Mouse (Mus musculus) hindbrain, postnatal 0 days (tissue): Measurements from ENCODE around the gene Gabrg1. TPM values are rescaled to one million over a fixed set of nuclear protein-coding genes. Genes with fewer than 3 reads are reported as not detected.

Experiments used
- ATAC-seq: fragments of 200-750 bp; cut with Nextera tagmentation; 2 replicates; pipeline ENCODE4 v1.8.0; 2017; ENCODE audit warnings: mild to moderate bottlenecking, moderate TSS enrichment, moderate library complexity
- DNase-seq: peaks from one replicate; pipeline ENCODE4 v3.0.0-alpha.2; 2015; ENCODE audit warnings: low spot score
- H3K27ac ChIP-seq: fragments of 300-500 bp; sonication (generic); 2 replicates; pipeline ENCODE4 v1.5.1; 2014; ENCODE audit warnings: mild to moderate bottlenecking
- H3K27me3 ChIP-seq: fragments of 300-500 bp; sonication (generic); 2 replicates; pipeline ENCODE4 v1.6.1; 2014; ENCODE audit warnings: low read length, mixed read lengths; ENCODE audit not compliant: insufficient read depth
- H3K36me3 ChIP-seq: fragments of 300-500 bp; sonication (generic); 2 replicates; pipeline ENCODE4 v1.6.1; 2014; ENCODE audit warnings: low read length, mixed read lengths; ENCODE audit not compliant: insufficient read depth
- H3K4me1 ChIP-seq: fragments of 300-500 bp; sonication (generic); 2 replicates; pipeline ENCODE4 v1.6.1; 2014; ENCODE audit warnings: antibody characterized with exemption, low read length, mixed read lengths; ENCODE audit not compliant: insufficient read depth
- H3K4me2 ChIP-seq: fragments of 300-500 bp; sonication (generic); 2 replicates; pipeline ENCODE4 v1.6.1; 2014; ENCODE audit warnings: low read depth, mild to moderate bottlenecking, low read length, moderate library complexity, mixed read lengths
- H3K4me3 ChIP-seq: fragments of 300-500 bp; sonication (generic); 2 replicates; pipeline ENCODE4 v1.5.1; 2014; ENCODE audit warnings: low read length
- H3K9ac ChIP-seq: fragments of 300-500 bp; sonication (generic); replicated peaks from 2 replicates; pipeline ENCODE4 v1.6.1; 2014; ENCODE audit warnings: mild to moderate bottlenecking, low read length, moderate library complexity, mixed read lengths
- H3K9me3 ChIP-seq: fragments of 300-500 bp; sonication (generic); 2 replicates; pipeline ENCODE4 v1.6.1; 2016; ENCODE audit warnings: low read length, mixed read lengths
- CTCF ChIP-seq: IDR thresholded peaks from 2 replicates; pipeline ENCODE4 v1.5.1; 2016; ENCODE audit warnings: antibody characterized with exemption, control low read depth, low read depth
- polyA plus RNA-seq: library from polyadenylated mRNA; unstranded; fragments of >200 nt; fragmentation: Nextera tagmentation; extraction: Ambion mirVana; gene quantifications from 2 replicates; pipeline ENCODE4 v1.2.1, GENCODE M21; 2015
- total RNA-seq: library from RNA; depleted of rRNA; stranded (reverse); fragments of >200 nt; gene quantifications from 2 replicates; pipeline ENCODE4 v1.2.3, GENCODE M21; 2014

The Gabrg1 gene
- total and polyA plus RNA-seq, 2 experiments from 2014 or later, result 29.9 to 30.9 TPM

DNA sequence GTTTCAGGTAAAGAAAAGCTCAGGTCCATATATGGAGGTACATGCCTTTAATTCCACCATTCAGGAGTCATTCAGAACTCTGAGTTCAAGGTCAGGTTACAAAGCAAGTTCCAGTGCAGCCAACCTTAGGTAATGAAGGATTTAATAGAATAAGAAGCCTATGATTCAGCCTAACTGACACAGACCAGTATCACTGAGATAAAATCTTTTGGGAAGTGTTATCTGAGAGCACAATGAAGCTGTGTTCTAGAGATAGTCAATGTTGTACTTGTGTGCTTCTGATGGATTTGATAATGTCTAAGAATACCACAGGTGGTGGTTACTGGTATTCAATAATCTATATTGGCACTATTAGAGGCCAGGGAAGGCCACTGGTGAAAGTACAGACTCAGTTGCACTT lies 138.1 kb downstream of the Gabrg1 start:
- Histone ChIP-seq H3K9me3 (no peaks in the 10 kb centered on the region), H3K4me2 (no peak overlapping the region), H3K27ac (no peak overlapping the region), H3K4me3 (no peak overlapping the region), H3K36me3 (no peaks in the 10 kb centered on the region), H3K4me1 (no peaks in the 10 kb centered on the region), H3K27me3 (no peaks in the 10 kb centered on the region), H3K9ac (no peak overlapping the region)
- ATAC-seq (no peak), DNase-seq (no peak)
- no peak for TF ChIP-seq CTCF
